Mouse (Mus musculus): ENCODE results near the gene Irs3.

DNA sequence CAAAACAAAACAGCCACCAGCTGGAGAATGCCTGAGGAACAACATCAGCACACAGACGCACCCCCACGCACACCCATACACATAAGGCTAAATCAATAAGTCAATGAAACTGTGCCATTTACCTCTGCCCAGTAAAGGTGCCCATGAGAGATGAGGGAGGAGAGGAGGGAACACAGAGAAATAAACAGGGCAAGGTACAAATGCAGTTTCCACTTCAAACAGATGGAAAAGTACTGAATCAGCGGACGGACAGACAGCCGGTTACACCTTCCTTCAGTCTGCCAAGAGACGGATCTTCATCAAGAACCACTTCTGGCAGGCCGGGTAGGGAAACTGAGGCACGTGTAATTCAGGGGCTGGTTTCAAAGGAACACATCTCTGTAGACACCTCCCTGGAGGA is 29.3 kb upstream of the Irs3 start:
- no peak for TF ChIP-seq CTCF (IDR thresholded peaks at IDR 0.05)
- TF ChIP-seq EP300 (IDR thresholded peaks at IDR 0.05) = no peak
